Mouse (Mus musculus): Measurements from ENCODE around the gene St8sia1. TPM values are rescaled to one million over a fixed set of nuclear protein-coding genes. Genes with fewer than 3 reads are reported as not detected.

St8sia1 gene
- polyA plus RNA-seq, 2 experiments = 0.93 to 1.3 TPM

DNA sequence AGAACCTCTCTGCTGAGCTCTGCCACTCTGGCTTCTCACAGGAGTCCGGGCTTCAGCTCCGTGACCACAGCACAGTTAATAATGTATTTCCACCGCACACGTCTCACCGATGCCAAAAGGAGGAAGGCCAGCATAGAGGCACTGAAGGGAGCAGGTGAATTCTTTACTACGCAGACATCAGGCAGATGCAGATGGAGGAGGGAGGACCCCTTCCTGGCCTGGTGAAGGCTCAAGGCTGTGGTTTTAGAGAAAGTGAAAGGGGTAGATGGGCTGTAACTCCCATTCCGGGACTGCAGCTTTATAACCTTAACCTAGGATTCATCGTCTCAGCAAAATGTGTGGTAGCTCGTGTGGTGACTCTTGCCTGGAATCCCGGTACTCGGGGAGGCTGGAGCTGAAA, 13.9 kb downstream of the St8sia1 start:
- Histone ChIP-seq H3K4me2 (replicated peaks; ENCODE audit: low read depth, low read length, severe bottlenecking) (peak overlapping the region; percentile 17; the same call in 1 of the 2 replicates), H3K9ac (ENCODE audit: low read depth, low read length, severe bottlenecking) (no peak overlapping the region), H3K4me1 (ENCODE audit: control insufficient read depth, insufficient read depth, low read length) (peaks cover 14% of the 10 kb centered on the region), H3K36me3 (ENCODE audit: control insufficient read depth, insufficient read depth, low read length) (no peaks in the 10 kb centered on the region), H3K27ac (replicated peaks; ENCODE audit: low read depth, low read length) (no peak overlapping the region), H3K9me3 (ENCODE audit: control insufficient read depth, low read length) (no peaks in the 10 kb centered on the region), H3K27me3 (ENCODE audit: control insufficient read depth, insufficient read depth, low read length) (no peaks in the 10 kb centered on the region), H3K4me3 (replicated peaks; ENCODE audit: low read length) (no peak overlapping the region)
- 46% methylated on average over 11 of the region's 11 CpGs for WGBS
- ATAC-seq (ENCODE audit: low FRiP score, low read depth) = no peak
- no peak for DNase-seq (ENCODE audit: low spot score)
- TF ChIP-seq POLR2A (IDR thresholded peaks at IDR 0.05; ENCODE audit: borderline replicate concordance, extremely low read depth, insufficient read depth, insufficient read length) = no peak

DNA sequence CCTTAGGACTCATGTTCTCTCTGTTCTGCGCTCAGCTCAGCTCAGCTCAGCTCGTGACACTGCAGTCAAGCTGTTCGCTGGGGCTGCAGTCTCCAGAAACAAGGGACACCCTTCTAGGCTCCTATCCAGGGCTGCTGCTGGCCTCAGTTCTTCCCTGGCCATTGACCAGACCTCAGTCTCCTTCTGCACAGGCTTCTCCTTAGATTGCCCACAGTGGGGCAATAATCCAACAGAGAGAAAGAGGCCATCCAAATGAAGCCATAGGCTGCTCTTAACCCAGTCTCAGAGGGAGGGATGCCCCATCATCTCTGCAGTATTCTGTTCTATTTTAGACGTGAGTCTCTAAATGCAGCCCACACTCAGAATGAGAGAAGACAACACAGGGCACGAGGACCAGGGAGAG, 15.3 kb downstream of the St8sia1 start:
- ATAC-seq (ENCODE audit: low FRiP score, low read depth) = no peak
- H3K4me2 ChIP-seq (replicated peaks; ENCODE audit: low read depth, low read length, severe bottlenecking) = no peak overlapping the region
- no peak for DNase-seq (ENCODE audit: low spot score)

DNA sequence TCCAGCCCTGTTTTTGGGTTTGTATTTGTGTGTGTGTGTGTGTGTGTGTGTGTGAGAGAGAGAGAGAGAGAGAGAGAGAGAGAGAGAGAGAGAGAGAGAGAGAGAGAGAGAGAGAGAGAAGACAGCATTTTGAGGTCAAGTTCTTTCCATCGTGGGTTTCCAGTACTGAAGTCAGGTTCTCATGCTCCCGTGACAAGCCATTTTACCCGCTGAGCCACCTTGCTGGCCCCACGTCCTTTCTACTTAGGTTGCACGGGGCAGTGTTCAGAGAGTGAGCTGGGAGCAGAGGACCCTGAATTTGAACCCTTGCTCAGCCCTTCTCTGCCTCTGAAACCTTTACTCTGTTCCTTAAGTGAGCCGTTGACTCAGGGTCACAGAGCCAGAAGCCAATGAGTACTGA, 17.2 kb downstream of the St8sia1 start:
- no peak overlapping the region for H3K27ac ChIP-seq (replicated peaks; ENCODE audit: low read depth, low read length)
- 65% methylated on average over 6 of the region's 6 CpGs for WGBS
- no peaks in the 10 kb centered on the region for H3K9me3 ChIP-seq (ENCODE audit: control insufficient read depth, low read length)
- DNase-seq (ENCODE audit: low spot score) = no peak
- H3K9ac ChIP-seq (ENCODE audit: low read depth, low read length, severe bottlenecking) = no peak overlapping the region
- no peak for TF ChIP-seq POLR2A (IDR thresholded peaks at IDR 0.05; ENCODE audit: borderline replicate concordance, extremely low read depth, insufficient read depth, insufficient read length)
- H3K4me2 ChIP-seq (replicated peaks; ENCODE audit: low read depth, low read length, severe bottlenecking) = no peak overlapping the region
- no peaks in the 10 kb centered on the region for H3K36me3 ChIP-seq (ENCODE audit: control insufficient read depth, insufficient read depth, low read length)
- H3K27me3 ChIP-seq (ENCODE audit: control insufficient read depth, insufficient read depth, low read length) = no peaks in the 10 kb centered on the region
- H3K4me1 ChIP-seq (ENCODE audit: control insufficient read depth, insufficient read depth, low read length) = peaks cover 14% of the 10 kb centered on the region
- ATAC-seq (ENCODE audit: low FRiP score, low read depth) = no peak
- H3K4me3 ChIP-seq (replicated peaks; ENCODE audit: low read length) = no peak overlapping the region

More for the DNA sequence above, 15.3 kb downstream of the St8sia1 start:
- WGBS = 57% methylated on average over 5 of the region's 5 CpGs
- TF ChIP-seq POLR2A (IDR thresholded peaks at IDR 0.05; ENCODE audit: borderline replicate concordance, extremely low read depth, insufficient read depth, insufficient read length) = no peak
- Histone ChIP-seq H3K9ac (ENCODE audit: low read depth, low read length, severe bottlenecking) (no peak overlapping the region), H3K36me3 (ENCODE audit: control insufficient read depth, insufficient read depth, low read length) (no peaks in the 10 kb centered on the region), H3K27ac (replicated peaks; ENCODE audit: low read depth, low read length) (no peak overlapping the region), H3K4me1 (ENCODE audit: control insufficient read depth, insufficient read depth, low read length) (peaks cover 14% of the 10 kb centered on the region), H3K27me3 (ENCODE audit: control insufficient read depth, insufficient read depth, low read length) (no peaks in the 10 kb centered on the region), H3K4me3 (replicated peaks; ENCODE audit: low read length) (no peak overlapping the region), H3K9me3 (ENCODE audit: control insufficient read depth, low read length) (no peaks in the 10 kb centered on the region)

DNA sequence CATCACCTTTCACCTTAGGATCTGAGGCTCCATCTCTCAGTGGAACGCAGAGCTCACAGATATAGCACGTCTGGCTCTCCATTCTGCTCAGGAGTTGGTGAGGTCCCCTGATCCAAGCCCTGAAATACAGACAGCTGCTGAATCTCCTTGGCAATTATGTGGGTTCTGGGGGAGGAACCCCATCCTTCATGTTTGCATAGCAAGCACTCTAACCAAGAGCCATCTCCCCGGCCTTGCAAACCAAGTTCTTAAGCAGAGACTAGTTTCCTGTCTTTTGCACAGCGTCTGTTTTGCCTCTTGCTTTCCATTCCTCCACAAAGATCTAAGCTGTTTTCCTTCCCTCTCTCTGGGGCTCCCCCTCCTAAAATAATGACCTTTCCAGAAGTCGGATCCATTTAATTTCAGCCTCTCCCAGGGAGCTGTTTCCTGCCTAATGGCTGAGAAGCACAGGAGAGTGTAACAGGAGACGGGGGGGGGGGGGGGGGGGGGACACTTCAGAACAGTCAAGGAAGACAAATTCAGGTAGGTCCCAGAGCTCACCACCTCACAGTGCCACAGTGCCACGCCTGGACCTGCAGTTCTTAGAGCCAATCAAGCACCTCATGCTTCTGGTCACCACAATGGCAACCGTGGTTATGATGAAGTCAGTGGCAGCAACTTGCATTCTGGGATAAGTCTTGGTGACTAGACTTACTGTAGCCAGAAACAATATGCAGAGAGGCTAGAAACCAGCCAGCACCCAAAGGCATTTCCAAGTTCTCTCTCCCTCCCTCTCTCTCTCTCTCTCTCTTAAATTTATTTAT, 18.0 kb downstream of the St8sia1 start:
- H3K36me3 ChIP-seq (ENCODE audit: control insufficient read depth, insufficient read depth, low read length) = no peaks in the 10 kb centered on the region
- H3K27me3 ChIP-seq (ENCODE audit: control insufficient read depth, insufficient read depth, low read length) = no peaks in the 10 kb centered on the region
- no peak overlapping the region for H3K4me3 ChIP-seq (replicated peaks; ENCODE audit: low read length)
- peak; percentile 31 for DNase-seq (ENCODE audit: low spot score)
- no peak overlapping the region for H3K9ac ChIP-seq (ENCODE audit: low read depth, low read length, severe bottlenecking)
- no peak overlapping the region for H3K4me2 ChIP-seq (replicated peaks; ENCODE audit: low read depth, low read length, severe bottlenecking)
- WGBS = 41% methylated on average over 7 of the region's 8 CpGs
- no peak overlapping the region for H3K27ac ChIP-seq (replicated peaks; ENCODE audit: low read depth, low read length)
- no peak for TF ChIP-seq POLR2A (IDR thresholded peaks at IDR 0.05; ENCODE audit: borderline replicate concordance, extremely low read depth, insufficient read depth, insufficient read length)
- ATAC-seq (ENCODE audit: low FRiP score, low read depth) = peak; percentile 70; the same call in 1 of the 2 replicates
- H3K9me3 ChIP-seq (ENCODE audit: control insufficient read depth, low read length) = no peaks in the 10 kb centered on the region
- H3K4me1 ChIP-seq (ENCODE audit: control insufficient read depth, insufficient read depth, low read length) = peaks cover 14% of the 10 kb centered on the region

DNA sequence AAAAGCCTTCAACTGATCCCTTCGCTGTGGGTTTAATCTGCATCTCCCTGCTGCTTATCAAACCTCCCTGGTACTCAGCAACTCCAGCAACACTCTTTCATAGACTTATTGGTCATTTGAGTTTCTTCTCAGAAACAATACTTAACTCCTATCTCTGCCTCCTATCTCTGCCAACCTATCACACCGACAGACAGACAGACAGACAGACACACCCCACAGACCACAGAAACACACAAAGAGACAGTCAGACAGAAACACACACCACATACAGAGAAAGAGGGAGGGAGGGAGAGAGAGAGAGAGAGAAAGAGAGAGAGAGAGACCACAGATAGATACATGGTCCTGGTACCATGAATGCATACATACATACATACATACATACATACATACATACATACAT, 18.8 kb downstream of the St8sia1 start:
- H3K4me1 ChIP-seq (ENCODE audit: control insufficient read depth, insufficient read depth, low read length) = peaks cover 14% of the 10 kb centered on the region
- no peak for DNase-seq (ENCODE audit: low spot score)
- H3K4me3 ChIP-seq (replicated peaks; ENCODE audit: low read length) = no peak overlapping the region
- WGBS = 93% methylated on average over 2 of the region's 2 CpGs
- H3K4me2 ChIP-seq (replicated peaks; ENCODE audit: low read depth, low read length, severe bottlenecking) = no peak overlapping the region
- no peaks in the 10 kb centered on the region for H3K36me3 ChIP-seq (ENCODE audit: control insufficient read depth, insufficient read depth, low read length)
- TF ChIP-seq POLR2A (IDR thresholded peaks at IDR 0.05; ENCODE audit: borderline replicate concordance, extremely low read depth, insufficient read depth, insufficient read length) = no peak
- H3K9me3 ChIP-seq (ENCODE audit: control insufficient read depth, low read length) = no peaks in the 10 kb centered on the region
- H3K27ac ChIP-seq (replicated peaks; ENCODE audit: low read depth, low read length) = no peak overlapping the region
- no peak for ATAC-seq (ENCODE audit: low FRiP score, low read depth)
- H3K9ac ChIP-seq (ENCODE audit: low read depth, low read length, severe bottlenecking) = no peak overlapping the region
- no peaks in the 10 kb centered on the region for H3K27me3 ChIP-seq (ENCODE audit: control insufficient read depth, insufficient read depth, low read length)
